Mouse (Mus musculus) heart, adult 18-20 months (tissue): Measurements from ENCODE around the gene Baiap2l1. TPM values are rescaled to one million over a fixed set of nuclear protein-coding genes. Genes with fewer than 3 reads are reported as not detected.
A peak's percentile ranks its signal among the peaks of the same experiment; 100 is the strongest.

Experiments
- DNase-seq, 2 experiments: peaks; one replicate each; pipeline ENCODE4 v3.0.0; 2021 to 2022; ENCODE audit warnings: mixed read lengths in 1 of 2
- total RNA-seq, 2 experiments: library from RNA; stranded (reverse); gene quantifications; 2 replicates each; pipeline ENCODE4 v1.2.3; 2021

Gene Baiap2l1
- total RNA-seq, 2 experiments from 2014 or later = 7.2 to 7.4 TPM

DNA sequence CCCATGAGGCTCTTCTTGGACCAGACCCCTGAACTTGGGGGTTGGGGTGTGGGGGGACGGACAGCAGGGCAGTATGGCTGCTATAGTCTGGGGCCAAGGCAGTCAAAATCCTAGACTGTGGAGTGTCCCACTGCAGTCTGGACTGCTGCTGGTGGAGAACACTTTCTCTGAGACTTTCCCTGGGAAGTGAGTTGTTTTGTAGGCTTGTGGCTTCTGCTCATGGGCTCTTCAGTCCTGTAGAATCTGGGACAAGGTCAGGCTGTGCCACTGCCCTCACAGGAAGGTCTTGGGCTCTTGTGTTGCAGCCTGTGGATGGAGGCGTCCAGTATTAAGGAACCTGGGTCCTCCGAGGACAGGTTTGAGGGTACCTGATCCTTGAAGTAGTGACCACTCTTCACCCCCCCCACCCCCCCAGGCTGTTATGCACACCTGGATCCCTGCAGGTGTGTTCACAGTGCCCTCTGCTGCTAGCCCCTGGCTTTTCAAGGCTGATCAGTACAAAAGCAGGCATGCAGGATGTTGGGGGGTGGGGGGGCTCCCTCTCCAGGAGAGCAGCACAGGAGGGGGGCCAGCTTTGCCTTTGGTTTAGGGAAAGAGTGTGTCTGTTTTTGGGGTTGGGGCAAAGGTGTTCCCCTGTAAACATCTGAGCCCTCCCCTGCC is 100.3 kb downstream of the Baiap2l1 start:
- DNase-seq = no peak

GRCm38 (mm10) chr5:144256888-144257287 is 101.0 kb downstream of the Baiap2l1 start:
- no peak for DNase-seq

GRCm38 (mm10) chr5:144256541-144256870 is 101.4 kb downstream of the Baiap2l1 start:
- no peak for DNase-seq

- DNase-seq = peak; percentile 78 to 81
Observed at GRCm38 (mm10) chr5:144255632-144256540, 102.0 kb downstream of the Baiap2l1 start.

DNA sequence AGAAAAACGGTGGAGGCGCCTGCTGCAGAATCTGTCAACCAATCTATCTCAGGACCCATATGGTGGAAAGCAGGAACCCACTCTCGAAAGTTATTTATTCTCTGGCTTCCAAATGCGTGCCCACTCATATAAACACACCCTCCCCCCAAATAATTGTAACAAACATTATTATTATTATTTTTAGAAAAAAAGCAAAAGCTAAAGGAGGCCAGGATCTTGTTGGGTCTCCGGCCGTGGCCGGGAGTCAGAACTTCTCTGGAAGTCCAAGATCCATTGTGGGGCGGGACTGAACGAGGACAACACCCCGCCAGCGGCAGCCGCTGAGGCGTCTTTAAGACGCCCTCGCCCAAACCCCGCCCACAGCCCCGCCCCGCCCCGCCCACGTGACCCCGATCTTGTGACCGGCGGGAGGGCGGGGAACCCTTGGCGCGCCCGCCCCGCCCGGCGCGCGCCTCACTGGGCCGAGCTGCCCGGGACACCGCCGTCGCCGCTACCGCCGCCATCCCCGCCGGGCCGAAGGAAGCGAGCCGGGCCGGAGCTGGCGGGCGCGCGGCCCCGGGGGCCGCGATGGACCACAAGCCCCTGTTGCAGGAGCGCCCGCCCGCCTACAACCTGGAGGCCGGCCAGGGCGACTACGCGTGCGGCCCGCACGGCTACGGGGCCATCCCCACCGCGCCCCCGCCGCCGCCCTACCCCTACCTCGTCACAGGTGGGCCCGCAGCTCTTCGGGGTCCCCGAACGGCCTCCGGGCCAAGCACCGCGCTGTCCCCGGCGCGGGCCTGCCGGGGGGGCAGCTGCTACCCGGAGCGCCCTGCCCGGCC is 102.9 kb downstream of the Baiap2l1 start:
- DNase-seq = peak; percentile 87 to 93

GRCm38 (mm10) chr5:144254122-144254810 is 103.6 kb downstream of the Baiap2l1 start:
- DNase-seq = peak; percentile 83 to 89

GRCm38 (mm10) chr5:144253212-144253611 is 104.7 kb downstream of the Baiap2l1 start:
- DNase-seq = no peak

DNA sequence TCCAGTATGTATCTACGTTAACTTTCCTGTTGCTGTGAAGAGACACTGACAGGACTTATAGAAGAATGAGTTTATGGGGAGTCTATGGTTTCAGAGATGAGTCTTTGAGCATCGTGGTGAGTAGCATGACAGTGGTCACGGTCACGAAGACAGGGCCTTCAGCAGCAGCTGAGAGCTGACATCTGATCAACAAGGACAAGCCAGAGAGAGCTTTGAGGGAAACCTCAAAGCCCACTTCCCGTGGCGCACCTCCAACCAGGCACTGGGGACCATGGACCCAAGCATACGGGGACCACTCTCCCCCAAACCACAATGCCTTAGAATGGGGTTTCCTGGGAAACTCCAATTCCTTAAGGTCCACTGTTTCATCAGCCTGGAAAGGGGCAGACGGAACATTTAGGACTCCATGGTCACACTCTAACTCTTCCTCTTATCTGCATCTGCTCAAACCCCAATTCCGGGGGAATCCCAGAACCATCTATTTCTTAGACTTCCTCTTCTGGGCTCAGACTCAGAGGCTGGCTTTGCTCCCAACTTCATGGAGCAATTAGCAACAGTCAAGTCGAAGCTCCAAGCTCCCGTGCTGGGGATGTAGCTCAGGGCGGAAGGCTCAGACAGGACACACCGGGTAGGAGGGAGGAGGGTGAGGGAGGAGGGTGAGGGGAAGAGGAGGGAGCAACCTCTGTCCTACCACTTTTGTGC is 105.9 kb downstream of the Baiap2l1 start:
- peak in 1 of 2 experiments; percentile 66 for DNase-seq

GRCm38 (mm10) chr5:144249871-144250270 is 108.0 kb downstream of the Baiap2l1 start:
- DNase-seq = no peak

GRCm38 (mm10) chr5:144247906-144248585 is 109.9 kb downstream of the Baiap2l1 start:
- DNase-seq = peak; percentile 71 to 82

DNA sequence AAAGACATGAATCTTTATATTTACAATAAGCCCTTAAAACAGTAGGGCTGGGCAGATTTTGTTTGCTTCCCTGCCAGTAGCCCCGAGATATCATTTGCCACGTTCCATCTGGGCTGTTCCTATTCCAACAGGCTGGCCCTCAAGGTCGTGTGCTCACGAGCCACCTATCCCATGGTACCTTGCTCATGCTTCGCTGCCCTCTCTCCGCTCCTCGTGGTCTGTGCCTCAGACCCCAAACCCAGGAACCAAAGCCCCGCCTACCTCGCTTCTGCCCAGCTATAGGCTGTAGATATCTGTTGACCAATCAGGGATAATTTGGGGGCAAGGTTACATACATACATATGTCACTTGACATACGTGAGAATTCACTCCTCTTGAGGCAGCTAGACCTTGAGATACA is 110.6 kb downstream of the Baiap2l1 start:
- DNase-seq = no peak

DNA sequence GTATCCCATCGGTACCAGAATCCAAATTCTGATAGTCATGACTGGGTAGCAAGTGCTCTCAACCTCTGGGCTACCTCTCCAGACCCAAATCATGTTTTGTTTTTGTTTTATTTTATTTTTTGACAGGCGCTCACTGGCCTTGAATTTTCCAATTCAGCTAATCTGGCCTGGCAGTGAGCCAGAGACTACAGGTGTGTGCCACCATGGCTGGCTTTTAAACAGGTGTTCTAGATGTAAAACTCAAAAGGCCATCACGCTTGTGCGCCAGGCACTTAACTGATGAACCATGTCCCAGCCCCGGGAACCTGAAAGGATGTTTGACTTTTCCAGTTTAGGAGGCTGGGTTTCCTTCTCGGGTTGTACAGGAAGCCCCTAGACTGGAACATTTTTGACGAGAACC is 111.2 kb downstream of the Baiap2l1 start:
- no peak for DNase-seq

- DNase-seq = no peak
Observed at GRCm38 (mm10) chr5:144245592-144245991, 112.3 kb downstream of the Baiap2l1 start.

GRCm38 (mm10) chr5:144243901-144244487 is 113.9 kb downstream of the Baiap2l1 start, which contains the start of gene Bri3:
Gene Bri3 (plus strand): TSS chr5:144244437.
- no peak for DNase-seq

DNA sequence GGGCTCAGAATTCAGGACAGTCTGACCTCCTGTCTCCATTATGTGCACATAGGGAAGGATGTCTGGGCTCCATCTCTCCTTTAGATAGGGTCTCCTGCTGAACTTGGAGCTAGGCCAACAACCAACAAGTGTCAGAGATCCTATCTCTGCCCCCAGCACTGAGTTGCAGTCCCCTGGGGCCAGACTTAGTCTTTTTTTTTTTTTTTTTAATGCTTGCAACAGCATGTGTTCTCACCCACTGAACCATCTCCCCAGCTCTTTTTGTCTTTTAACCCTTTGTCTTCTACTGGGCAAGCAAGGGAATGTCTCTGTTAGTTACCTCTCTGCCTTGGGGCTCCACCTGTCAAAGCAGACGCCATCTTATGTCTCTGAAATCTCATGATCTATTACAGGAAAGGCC is 118.9 kb downstream of the Baiap2l1 start:
- no peak for DNase-seq

- DNase-seq = no peak
Observed at GRCm38 (mm10) chr5:144234714-144235113, 123.2 kb downstream of the Baiap2l1 start.

DNA sequence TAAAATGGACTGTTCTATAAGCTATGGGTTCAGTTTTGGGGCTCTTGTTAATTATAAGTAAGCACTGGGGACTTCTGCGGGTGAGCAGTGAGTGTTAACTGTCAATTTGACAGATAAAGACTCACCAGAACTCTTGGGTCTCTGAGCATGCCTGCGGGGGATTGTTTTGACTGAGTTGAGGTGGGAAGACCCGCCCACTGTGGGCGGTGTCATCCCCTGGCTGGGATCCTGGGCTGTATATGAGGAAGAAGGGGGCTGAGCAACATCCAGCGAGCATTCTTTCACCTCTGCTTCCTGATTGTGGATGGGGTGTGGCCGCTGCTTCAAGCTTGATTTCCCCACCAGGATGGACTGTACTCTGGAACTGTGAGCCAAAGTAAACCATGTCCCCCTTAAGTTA is 123.7 kb downstream of the Baiap2l1 start:
- no peak for DNase-seq

- DNase-seq = no peak
Observed at GRCm38 (mm10) chr5:144232531-144232930, 125.4 kb downstream of the Baiap2l1 start.

DNA sequence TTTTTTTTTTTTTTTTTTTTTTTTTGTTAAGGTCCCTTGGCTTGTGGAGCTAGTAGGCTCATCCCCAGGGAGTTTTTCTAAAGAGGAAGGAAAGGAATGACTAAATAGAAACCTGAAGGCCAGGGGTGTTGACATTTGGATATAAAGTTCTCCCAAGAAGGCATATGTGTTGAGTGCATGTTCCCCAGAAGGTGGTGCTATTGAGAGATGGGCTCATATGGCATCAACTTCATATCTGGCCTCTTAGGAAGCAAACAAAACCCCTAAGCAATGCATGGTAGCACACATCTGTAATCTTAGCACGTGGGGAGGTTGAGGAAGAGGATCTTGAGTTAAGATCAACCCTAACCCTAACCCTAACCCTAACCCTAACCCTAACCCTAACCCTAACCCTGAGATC is 126.5 kb downstream of the Baiap2l1 start:
- peak in 1 of 2 experiments; percentile 38 for DNase-seq

GRCm38 (mm10) chr5:144230216-144230615 is 127.7 kb downstream of the Baiap2l1 start:
- no peak for DNase-seq
